Mouse (Mus musculus) left cerebral cortex, adult 11 months (tissue): ENCODE results near the gene Rnf31.
A peak's percentile ranks its signal among the peaks of the same experiment; 100 is the strongest.

Experiments
- DNase-seq: peaks from one replicate; pipeline ENCODE4 v3.0.0; 2022; ENCODE audit warnings: low spot score

The Rnf31 gene

GRCm38 (mm10) chr14:55577871-55578667 is 13.4 kb upstream of the Rnf31 start, which contains the start of gene Psme1:
Gene Psme1, plus strand, starts transcription at chr14:55578123.
- DNase-seq, result peak; percentile 51

- DNase-seq, result no peak
Measured at GRCm38 (mm10) chr14:55578668-55579269, 12.7 kb upstream of the Rnf31 start.

GRCm38 (mm10) chr14:55579511-55580496 is 11.7 kb upstream of the Rnf31 start:
- no peak for DNase-seq

- no peak for DNase-seq
Measured at GRCm38 (mm10) chr14:55580731-55581130, 10.8 kb upstream of the Rnf31 start.

- DNase-seq, result no peak
Measured at GRCm38 (mm10) chr14:55581981-55582681, 9.4 kb upstream of the Rnf31 start.

DNA sequence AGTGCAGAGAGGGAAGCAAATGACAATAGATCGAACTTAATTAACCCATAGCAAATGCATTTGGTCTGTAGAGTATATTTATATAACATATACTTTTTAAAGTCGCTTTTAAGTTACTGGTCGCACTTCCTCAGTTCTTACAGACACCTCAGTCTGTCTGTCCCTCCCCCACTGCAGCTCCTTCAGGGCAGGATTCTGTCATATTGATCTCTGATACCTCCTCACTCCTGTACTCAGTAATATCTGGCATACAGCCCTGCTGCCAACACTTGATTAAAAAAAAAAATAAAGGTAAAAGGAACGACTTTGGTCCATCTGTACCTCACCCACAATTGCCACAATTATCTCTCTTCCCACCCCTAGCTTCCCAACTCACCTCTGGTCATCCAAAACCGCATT is 7.2 kb upstream of the Rnf31 start:
- DNase-seq, result no peak

DNA sequence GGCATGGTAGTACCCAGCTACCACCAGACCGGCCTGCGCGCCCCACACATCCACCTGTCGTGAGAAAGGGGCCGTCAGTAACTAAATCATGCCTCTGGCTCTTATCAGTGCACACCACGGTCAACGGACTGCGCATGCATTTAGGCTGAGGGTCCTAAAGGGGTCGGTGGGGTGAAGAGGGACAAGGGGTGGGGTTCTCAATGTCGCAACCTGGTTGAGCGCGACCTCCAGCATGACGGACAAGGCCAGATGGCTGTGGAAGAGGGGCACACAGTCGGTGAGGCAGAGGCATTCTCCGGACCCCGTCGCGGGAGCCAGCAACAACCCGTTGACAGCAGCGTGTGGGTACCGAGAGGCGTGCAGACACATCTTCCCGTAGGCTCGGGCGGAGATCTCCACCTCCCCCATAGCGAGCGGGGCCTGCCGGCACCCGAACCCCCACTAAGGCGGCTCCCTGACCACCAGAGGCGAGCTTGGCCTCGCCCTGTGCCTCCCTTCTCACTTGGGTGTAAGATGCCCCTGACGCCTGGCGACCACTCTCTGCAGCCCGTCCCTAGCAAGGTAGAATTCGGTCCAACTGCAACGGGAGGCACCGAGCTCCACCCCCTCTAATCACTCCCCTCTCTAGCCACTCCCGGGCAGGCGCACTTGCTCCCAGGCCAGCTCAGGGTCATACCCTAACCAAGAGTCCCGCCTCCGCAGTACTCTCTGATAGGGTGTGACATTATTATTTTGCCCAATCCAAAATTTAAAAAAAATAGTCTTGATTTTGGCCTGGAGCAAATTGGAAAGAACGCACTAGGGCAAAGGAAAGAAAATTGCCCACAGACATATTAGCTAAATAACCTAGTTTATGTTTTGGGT is 6.6 kb upstream of the Rnf31 start, which contains the start of gene Emc9:
TSS of gene Emc9 (minus strand) at position 601 of the 864 bp plus-strand sequence.
- peak; percentile 48 for DNase-seq

- no peak for DNase-seq
Measured at GRCm38 (mm10) chr14:55585566-55585960, 5.9 kb upstream of the Rnf31 start.

- DNase-seq, result no peak
Measured at GRCm38 (mm10) chr14:55586149-55586548, 5.4 kb upstream of the Rnf31 start.

DNA sequence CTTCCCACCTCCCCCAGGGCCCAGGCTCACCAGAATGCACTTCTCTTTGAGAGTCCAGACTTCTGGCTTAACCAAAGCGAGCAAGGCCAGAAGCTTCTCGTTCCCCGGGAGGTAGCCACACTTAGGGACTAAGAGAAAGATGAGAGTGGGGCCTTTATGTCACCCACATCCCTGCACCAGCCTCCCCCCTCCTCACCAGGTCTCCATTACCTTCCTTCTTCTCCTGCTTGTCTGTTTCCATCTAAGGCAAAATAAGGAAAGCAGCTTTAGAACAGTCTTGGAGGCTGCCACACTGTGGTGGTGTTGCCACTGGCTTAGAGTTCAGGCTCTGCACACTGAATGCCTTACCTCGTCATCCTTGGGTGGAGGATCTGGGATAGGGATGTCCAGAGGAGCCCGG is 2.2 kb upstream of the Rnf31 start:
- DNase-seq, result no peak

DNA sequence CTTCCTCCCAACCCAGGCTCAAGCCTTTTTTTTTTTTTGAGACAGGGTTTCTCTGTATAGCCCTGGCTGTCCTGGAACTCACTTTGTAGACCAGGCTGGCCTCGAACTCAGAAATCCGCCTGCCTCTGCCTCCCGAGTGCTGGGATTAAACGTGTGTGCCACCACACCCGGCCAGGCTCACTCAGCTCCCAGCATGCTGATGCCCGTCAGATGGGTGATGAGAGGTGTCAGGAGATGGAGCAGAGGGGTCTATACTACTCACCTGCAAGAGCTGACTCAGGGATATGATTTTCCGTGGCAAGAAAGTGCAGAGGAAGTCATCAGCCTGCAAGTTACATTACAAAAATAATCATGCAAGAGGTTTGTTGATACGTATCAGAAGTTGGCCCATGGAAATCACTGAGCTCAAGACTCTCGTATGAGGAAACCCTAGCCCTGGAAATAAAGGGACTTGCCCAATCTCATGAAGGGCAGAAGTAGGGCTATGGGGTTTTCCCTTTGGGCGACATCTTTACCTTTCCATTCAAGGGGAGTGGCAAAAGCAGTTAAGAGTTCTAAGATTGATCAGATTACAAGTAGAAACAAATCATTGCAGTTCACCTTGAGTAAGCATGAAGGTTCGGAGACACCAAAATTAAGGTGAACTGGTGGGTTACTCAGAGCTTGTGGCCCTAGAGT is 1.6 kb upstream of the Rnf31 start:
- DNase-seq, result no peak

DNA sequence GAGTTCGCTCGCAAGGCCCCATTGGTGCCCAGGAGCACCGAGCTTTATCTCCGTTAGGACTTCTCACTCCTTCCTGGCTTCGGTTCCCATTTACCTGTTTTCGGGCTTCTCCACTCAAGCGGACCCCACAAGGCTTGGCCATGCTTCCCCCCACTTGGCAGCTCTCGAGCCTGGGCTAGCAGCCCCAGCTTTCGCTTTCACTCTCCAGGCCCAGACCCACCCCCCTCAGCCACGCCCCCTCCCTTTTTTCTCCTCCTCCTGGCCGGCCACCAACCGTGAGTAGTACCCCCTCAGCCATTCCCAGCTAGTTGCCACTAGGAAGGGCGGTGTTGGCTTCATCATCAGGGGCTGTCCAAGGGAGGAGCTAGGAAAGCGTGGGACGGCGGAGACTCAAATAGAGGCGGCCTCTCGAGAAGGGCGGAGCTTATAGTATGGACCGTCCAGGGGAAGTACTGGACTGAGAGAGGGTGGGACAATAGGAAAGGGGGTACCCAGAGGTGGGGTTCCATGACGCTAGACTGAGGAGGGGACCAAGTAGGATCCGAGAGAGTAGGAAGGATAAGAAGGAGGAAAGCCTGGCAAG is 669 bp upstream of the Rnf31 start, which contains the start of gene Psme2:
TSS of gene Psme2 (minus strand) at position 366 of the 583 bp plus-strand sequence.
- peak; percentile 90 for DNase-seq

DNA sequence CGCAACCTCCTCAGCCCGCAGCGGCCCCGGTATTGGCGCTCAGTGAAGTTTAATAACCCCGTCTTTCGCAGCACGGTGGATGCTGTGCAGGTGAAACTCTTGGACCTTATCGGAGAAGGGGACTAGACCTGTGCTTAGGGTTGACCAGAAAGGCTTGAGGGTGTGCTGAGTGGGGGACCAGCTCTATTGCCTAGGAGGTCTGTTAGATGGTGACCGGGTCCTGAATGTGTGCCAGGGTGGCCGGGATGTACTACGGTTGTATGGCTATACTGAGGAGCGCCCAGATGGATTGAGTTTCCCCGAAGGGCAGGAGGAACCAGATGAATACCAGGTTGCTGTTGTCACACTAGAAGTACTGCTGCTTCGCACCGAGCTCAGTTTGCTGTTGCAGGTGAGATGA is 718 bp downstream of the Rnf31 start:
- no peak for DNase-seq

GRCm38 (mm10) chr14:55596036-55596690 is 4.7 kb downstream of the Rnf31 start:
- no peak for DNase-seq

- no peak for DNase-seq
Measured at GRCm38 (mm10) chr14:55598521-55599390, 7.2 kb downstream of the Rnf31 start.

DNA sequence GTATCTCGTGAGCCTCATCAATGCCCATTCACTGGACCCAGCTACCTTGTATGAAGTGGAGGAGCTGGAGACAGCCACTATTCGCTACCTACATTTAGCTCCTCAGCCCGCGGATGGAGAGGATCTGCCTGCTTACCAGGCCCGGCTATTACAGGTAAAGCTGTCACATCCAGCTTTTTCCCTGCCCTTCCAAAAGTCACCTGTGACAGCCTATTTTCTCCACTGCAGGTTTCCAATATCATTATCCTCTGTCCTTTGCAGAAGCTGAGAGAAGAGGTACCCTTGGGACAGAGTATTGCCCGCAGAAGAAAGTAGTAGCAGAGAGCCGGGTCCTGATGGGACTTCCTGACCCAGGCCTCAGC is 11.7 kb downstream of the Rnf31 start, which contains the start of gene Irf9:
TSS of gene Irf9 (plus strand) at position 301 of the 362 bp plus-strand sequence.
- no peak for DNase-seq

DNA sequence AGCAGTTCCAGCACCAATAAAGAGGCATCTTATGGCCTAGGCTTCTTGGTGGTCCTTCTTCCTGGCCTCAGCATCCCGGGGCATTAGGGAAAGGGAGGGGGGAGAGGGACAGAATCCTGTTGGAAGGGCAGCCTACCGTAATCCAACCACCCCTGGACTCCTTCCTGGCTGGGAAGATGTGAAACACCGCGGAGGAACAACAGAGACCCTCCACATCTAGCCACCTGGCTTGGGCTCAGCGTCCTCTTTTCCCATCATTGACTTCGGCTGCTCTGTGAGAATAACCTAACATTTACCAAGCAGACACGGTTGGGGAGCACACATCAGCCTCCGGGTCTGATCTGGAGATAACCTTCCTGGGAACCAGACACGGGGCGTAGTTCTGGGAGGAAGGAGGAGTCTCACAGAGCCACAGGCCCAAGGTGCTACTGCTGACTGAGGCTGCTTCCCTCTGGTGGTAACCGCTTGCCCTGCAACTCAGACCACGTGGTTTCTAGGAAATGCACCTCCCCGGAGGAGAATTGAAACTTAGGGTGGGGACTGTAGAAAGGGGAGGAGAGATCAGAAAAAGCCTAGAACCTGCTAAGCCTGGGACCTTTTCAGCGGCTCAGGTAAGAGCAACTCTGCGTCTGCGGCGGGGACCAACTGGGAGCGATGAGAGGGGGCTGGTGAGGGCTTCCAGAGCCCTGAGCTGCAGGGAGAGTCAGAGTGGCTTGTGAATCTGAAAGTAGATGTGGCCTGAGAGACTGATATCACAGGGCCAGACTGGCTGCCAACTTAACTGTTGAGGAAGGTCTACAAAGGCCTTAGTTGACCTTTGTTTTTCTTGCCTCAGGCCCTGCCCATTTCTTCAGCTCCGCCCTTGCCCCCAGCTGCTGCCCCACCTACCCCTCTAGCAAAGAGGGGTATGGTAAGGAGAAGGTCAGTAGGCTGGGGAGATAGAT is 12.4 kb downstream of the Rnf31 start:
- peak; percentile 85 for DNase-seq
